Mouse (Mus musculus): ENCODE data around the gene Rora. TPM values are rescaled to one million over a fixed set of nuclear protein-coding genes. Genes with fewer than 3 reads are reported as not detected.

Gene Rora
- polyA plus RNA-seq, 1 experiment from 2014 or later: 4.3 TPM

GRCm38 (mm10) chr9:68807735-68808134, 154.1 kb downstream of the Rora start:
- 90% methylated on average over 2 of the region's 2 CpGs for WGBS
- no peak for DNase-seq (ENCODE audit: low spot score, missing footprints)

GRCm38 (mm10) chr9:68809536-68809935, 155.9 kb downstream of the Rora start:
- no peak overlapping the region for H3K9ac ChIP-seq (ENCODE audit: low read length)
- DNase-seq (ENCODE audit: low spot score, missing footprints): no peak
- no peak overlapping the region for H3K4me3 ChIP-seq (ENCODE audit: low read depth, low read length)
- no peak overlapping the region for H3K27ac ChIP-seq (ENCODE audit: low read depth, low read length)
- WGBS: 79% methylated on average over 5 of the region's 5 CpGs
- H3K36me3 ChIP-seq (ENCODE audit: control insufficient read depth, insufficient read depth, low read length): no peaks in the 10 kb centered on the region
- H3K27me3 ChIP-seq (ENCODE audit: control insufficient read depth, insufficient read depth, low read length): no peaks in the 10 kb centered on the region
- no peak overlapping the region for H3K4me2 ChIP-seq
- no peaks in the 10 kb centered on the region for H3K9me3 ChIP-seq (ENCODE audit: control insufficient read depth, low read length)
- H3K4me1 ChIP-seq (ENCODE audit: control insufficient read depth, insufficient read depth, low read length): no peaks in the 10 kb centered on the region
- ATAC-seq (ENCODE audit: low FRiP score): no peak

More at GRCm38 (mm10) chr9:68807735-68808134, 154.1 kb downstream of the Rora start:
- no peak overlapping the region for H3K9ac ChIP-seq (ENCODE audit: low read length)
- no peaks in the 10 kb centered on the region for H3K4me1 ChIP-seq (ENCODE audit: control insufficient read depth, insufficient read depth, low read length)
- no peak overlapping the region for H3K4me3 ChIP-seq (ENCODE audit: low read depth, low read length)
- no peak for ATAC-seq (ENCODE audit: low FRiP score)
- H3K36me3 ChIP-seq (ENCODE audit: control insufficient read depth, insufficient read depth, low read length): no peaks in the 10 kb centered on the region
- H3K9me3 ChIP-seq (ENCODE audit: control insufficient read depth, low read length): no peaks in the 10 kb centered on the region
- H3K27me3 ChIP-seq (ENCODE audit: control insufficient read depth, insufficient read depth, low read length): no peaks in the 10 kb centered on the region
- H3K4me2 ChIP-seq: no peak overlapping the region
- no peak overlapping the region for H3K27ac ChIP-seq (ENCODE audit: low read depth, low read length)

- no peak for ATAC-seq (ENCODE audit: low FRiP score)
- Histone ChIP-seq H3K4me3 (ENCODE audit: low read depth, low read length) (no peak overlapping the region), H3K4me1 (ENCODE audit: control insufficient read depth, insufficient read depth, low read length) (no peaks in the 10 kb centered on the region), H3K36me3 (ENCODE audit: control insufficient read depth, insufficient read depth, low read length) (no peaks in the 10 kb centered on the region), H3K27ac (ENCODE audit: low read depth, low read length) (no peak overlapping the region), H3K9me3 (ENCODE audit: control insufficient read depth, low read length) (no peaks in the 10 kb centered on the region), H3K27me3 (ENCODE audit: control insufficient read depth, insufficient read depth, low read length) (no peaks in the 10 kb centered on the region), H3K9ac (ENCODE audit: low read length) (no peak overlapping the region), H3K4me2 (no peak overlapping the region)
- WGBS: 97% methylated on average over 1 of the region's 1 CpGs
- DNase-seq (ENCODE audit: low spot score, missing footprints): no peak
Observed at GRCm38 (mm10) chr9:68814723-68815122, 161.1 kb downstream of the Rora start.

GRCm38 (mm10) chr9:68815877-68816276, 162.3 kb downstream of the Rora start:
- DNase-seq (ENCODE audit: low spot score, missing footprints) (no peak), ATAC-seq (ENCODE audit: low FRiP score) (no peak)
- Histone ChIP-seq H3K9me3 (ENCODE audit: control insufficient read depth, low read length) (no peaks in the 10 kb centered on the region), H3K27me3 (ENCODE audit: control insufficient read depth, insufficient read depth, low read length) (no peaks in the 10 kb centered on the region), H3K36me3 (ENCODE audit: control insufficient read depth, insufficient read depth, low read length) (no peaks in the 10 kb centered on the region), H3K4me2 (no peak overlapping the region), H3K4me1 (ENCODE audit: control insufficient read depth, insufficient read depth, low read length) (no peaks in the 10 kb centered on the region), H3K9ac (ENCODE audit: low read length) (no peak overlapping the region), H3K27ac (ENCODE audit: low read depth, low read length) (no peak overlapping the region), H3K4me3 (ENCODE audit: low read depth, low read length) (no peak overlapping the region)
- 91% methylated on average over 9 of the region's 9 CpGs for WGBS

- no peaks in the 10 kb centered on the region for H3K4me1 ChIP-seq (ENCODE audit: control insufficient read depth, insufficient read depth, low read length)
- 76% methylated on average over 4 of the region's 4 CpGs for WGBS
- no peak for DNase-seq (ENCODE audit: low spot score, missing footprints)
- ATAC-seq (ENCODE audit: low FRiP score): no peak
- no peak overlapping the region for H3K9ac ChIP-seq (ENCODE audit: low read length)
- H3K36me3 ChIP-seq (ENCODE audit: control insufficient read depth, insufficient read depth, low read length): no peaks in the 10 kb centered on the region
- H3K9me3 ChIP-seq (ENCODE audit: control insufficient read depth, low read length): no peaks in the 10 kb centered on the region
- no peaks in the 10 kb centered on the region for H3K27me3 ChIP-seq (ENCODE audit: control insufficient read depth, insufficient read depth, low read length)
- H3K27ac ChIP-seq (ENCODE audit: low read depth, low read length): no peak overlapping the region
- H3K4me3 ChIP-seq (ENCODE audit: low read depth, low read length): no peak overlapping the region
- H3K4me2 ChIP-seq: no peak overlapping the region
Observed at GRCm38 (mm10) chr9:68820036-68820435, 166.4 kb downstream of the Rora start.

- Histone ChIP-seq H3K27me3 (ENCODE audit: control insufficient read depth, insufficient read depth, low read length) (no peaks in the 10 kb centered on the region), H3K9ac (ENCODE audit: low read length) (no peak overlapping the region), H3K4me1 (ENCODE audit: control insufficient read depth, insufficient read depth, low read length) (no peaks in the 10 kb centered on the region), H3K4me3 (ENCODE audit: low read depth, low read length) (no peak overlapping the region), H3K9me3 (ENCODE audit: control insufficient read depth, low read length) (no peaks in the 10 kb centered on the region), H3K4me2 (no peak overlapping the region), H3K27ac (ENCODE audit: low read depth, low read length) (no peak overlapping the region), H3K36me3 (ENCODE audit: control insufficient read depth, insufficient read depth, low read length) (no peaks in the 10 kb centered on the region)
- ATAC-seq (ENCODE audit: low FRiP score) (no peak), DNase-seq (ENCODE audit: low spot score, missing footprints) (no peak)
Observed at GRCm38 (mm10) chr9:68820478-68820877, 166.9 kb downstream of the Rora start.

GRCm38 (mm10) chr9:68821388-68821787, 167.8 kb downstream of the Rora start:
- ATAC-seq (ENCODE audit: low FRiP score): no peak
- no peak for DNase-seq (ENCODE audit: low spot score, missing footprints)
- Histone ChIP-seq H3K4me3 (ENCODE audit: low read depth, low read length) (no peak overlapping the region), H3K9me3 (ENCODE audit: control insufficient read depth, low read length) (no peaks in the 10 kb centered on the region), H3K4me2 (no peak overlapping the region), H3K4me1 (ENCODE audit: control insufficient read depth, insufficient read depth, low read length) (no peaks in the 10 kb centered on the region), H3K9ac (ENCODE audit: low read length) (no peak overlapping the region), H3K36me3 (ENCODE audit: control insufficient read depth, insufficient read depth, low read length) (no peaks in the 10 kb centered on the region), H3K27ac (ENCODE audit: low read depth, low read length) (no peak overlapping the region), H3K27me3 (ENCODE audit: control insufficient read depth, insufficient read depth, low read length) (no peaks in the 10 kb centered on the region)
- WGBS: 33% methylated on average over 1 of the region's 1 CpGs

GRCm38 (mm10) chr9:68823292-68823691, 169.7 kb downstream of the Rora start:
- Histone ChIP-seq H3K4me3 (ENCODE audit: low read depth, low read length) (no peak overlapping the region), H3K9me3 (ENCODE audit: control insufficient read depth, low read length) (no peaks in the 10 kb centered on the region), H3K4me2 (no peak overlapping the region), H3K36me3 (ENCODE audit: control insufficient read depth, insufficient read depth, low read length) (no peaks in the 10 kb centered on the region), H3K4me1 (ENCODE audit: control insufficient read depth, insufficient read depth, low read length) (no peaks in the 10 kb centered on the region), H3K27ac (ENCODE audit: low read depth, low read length) (no peak overlapping the region), H3K27me3 (ENCODE audit: control insufficient read depth, insufficient read depth, low read length) (no peaks in the 10 kb centered on the region), H3K9ac (ENCODE audit: low read length) (no peak overlapping the region)
- 91% methylated on average over 5 of the region's 5 CpGs for WGBS
- DNase-seq (ENCODE audit: low spot score, missing footprints) (no peak), ATAC-seq (ENCODE audit: low FRiP score) (no peak)

GRCm38 (mm10) chr9:68825107-68825506, 171.5 kb downstream of the Rora start:
- Histone ChIP-seq H3K4me2 (no peak overlapping the region), H3K9ac (ENCODE audit: low read length) (no peak overlapping the region), H3K27me3 (ENCODE audit: control insufficient read depth, insufficient read depth, low read length) (no peaks in the 10 kb centered on the region), H3K4me3 (ENCODE audit: low read depth, low read length) (no peak overlapping the region), H3K4me1 (ENCODE audit: control insufficient read depth, insufficient read depth, low read length) (no peaks in the 10 kb centered on the region), H3K27ac (ENCODE audit: low read depth, low read length) (no peak overlapping the region), H3K36me3 (ENCODE audit: control insufficient read depth, insufficient read depth, low read length) (no peaks in the 10 kb centered on the region), H3K9me3 (ENCODE audit: control insufficient read depth, low read length) (no peaks in the 10 kb centered on the region)
- whole genome bisulfite sequencing: 87% methylated on average over 4 of the region's 4 CpGs
- DNase-seq (ENCODE audit: low spot score, missing footprints) (no peak), ATAC-seq (ENCODE audit: low FRiP score) (no peak)

GRCm38 (mm10) chr9:68825841-68826240, 172.3 kb downstream of the Rora start:
- Histone ChIP-seq H3K4me3 (ENCODE audit: low read depth, low read length) (no peak overlapping the region), H3K4me1 (ENCODE audit: control insufficient read depth, insufficient read depth, low read length) (no peaks in the 10 kb centered on the region), H3K36me3 (ENCODE audit: control insufficient read depth, insufficient read depth, low read length) (no peaks in the 10 kb centered on the region), H3K27ac (ENCODE audit: low read depth, low read length) (no peak overlapping the region), H3K9me3 (ENCODE audit: control insufficient read depth, low read length) (no peaks in the 10 kb centered on the region), H3K4me2 (no peak overlapping the region), H3K27me3 (ENCODE audit: control insufficient read depth, insufficient read depth, low read length) (no peaks in the 10 kb centered on the region), H3K9ac (ENCODE audit: low read length) (no peak overlapping the region)
- ATAC-seq (ENCODE audit: low FRiP score): no peak
- 84% methylated on average over 3 of the region's 3 CpGs for WGBS
- no peak for DNase-seq (ENCODE audit: low spot score, missing footprints)

All from midbrain, embryonic 11.5 days (tissue).